Mouse (Mus musculus) B cell, adult 62 days (primary cell): Measurements from ENCODE around the gene Gm20605. TPM values are rescaled to one million over a fixed set of nuclear protein-coding genes. Genes with fewer than 3 reads are reported as not detected.

Experiments used
- total RNA-seq: library from RNA; stranded (reverse); gene quantifications from 4 replicates; pipeline ENCODE4 v1.2.4, GENCODE M21; 2023

Gm20605 gene
- 60.1 to 69.9 TPM (median 63.7 TPM) in 4 replicates for total RNA-seq

DNA sequence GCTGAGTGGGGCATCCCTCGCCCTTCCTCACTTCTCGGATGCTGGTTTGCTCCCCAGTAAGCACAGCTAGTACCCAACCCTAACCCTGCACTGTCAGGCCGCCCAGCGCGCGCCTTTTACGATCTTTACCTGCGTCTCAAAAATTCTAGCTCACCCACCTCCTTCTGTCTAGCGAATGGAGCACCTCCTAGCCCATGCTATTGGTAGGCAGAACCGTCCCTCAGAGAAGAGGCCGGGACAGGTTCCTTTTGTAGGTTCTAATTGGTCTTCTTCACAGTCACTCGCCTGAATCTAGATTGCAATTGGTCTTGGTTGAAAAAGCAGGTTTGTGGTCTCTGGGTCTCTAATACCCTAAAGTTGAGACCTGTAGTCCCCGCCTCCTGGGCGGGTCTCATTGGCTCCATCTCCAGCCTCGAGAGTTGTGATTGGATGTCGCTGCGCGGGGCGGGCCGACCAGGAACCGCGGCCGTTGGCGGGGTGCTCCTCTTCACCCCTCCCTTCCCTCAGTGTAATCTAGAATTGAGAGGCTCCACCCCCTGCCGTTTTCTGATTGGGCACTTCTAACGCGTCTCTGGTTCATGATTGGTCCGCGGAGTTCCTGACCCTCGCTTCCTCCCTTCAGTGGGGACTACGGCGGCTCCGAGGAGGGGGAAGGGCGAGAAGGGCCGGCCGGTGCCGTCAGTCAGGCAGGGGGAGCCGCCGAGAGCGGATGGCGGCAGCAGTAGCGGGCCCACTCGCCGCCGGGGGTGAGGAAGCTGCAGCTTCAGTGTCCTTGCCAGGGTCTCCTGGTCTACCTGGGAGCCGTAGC lies at the start of gene Gm20605, which contains the start of the genes Fbxo24 and Lrch4:
Gene Gm20605 (plus strand): TSS at position 678 of the 808 bp plus-strand sequence.
Gene Fbxo24 (minus strand): TSS at position 505 of the 808 bp plus-strand sequence.
Gene Lrch4 (plus strand): TSS at position 624 of the 808 bp plus-strand sequence.

DNA sequence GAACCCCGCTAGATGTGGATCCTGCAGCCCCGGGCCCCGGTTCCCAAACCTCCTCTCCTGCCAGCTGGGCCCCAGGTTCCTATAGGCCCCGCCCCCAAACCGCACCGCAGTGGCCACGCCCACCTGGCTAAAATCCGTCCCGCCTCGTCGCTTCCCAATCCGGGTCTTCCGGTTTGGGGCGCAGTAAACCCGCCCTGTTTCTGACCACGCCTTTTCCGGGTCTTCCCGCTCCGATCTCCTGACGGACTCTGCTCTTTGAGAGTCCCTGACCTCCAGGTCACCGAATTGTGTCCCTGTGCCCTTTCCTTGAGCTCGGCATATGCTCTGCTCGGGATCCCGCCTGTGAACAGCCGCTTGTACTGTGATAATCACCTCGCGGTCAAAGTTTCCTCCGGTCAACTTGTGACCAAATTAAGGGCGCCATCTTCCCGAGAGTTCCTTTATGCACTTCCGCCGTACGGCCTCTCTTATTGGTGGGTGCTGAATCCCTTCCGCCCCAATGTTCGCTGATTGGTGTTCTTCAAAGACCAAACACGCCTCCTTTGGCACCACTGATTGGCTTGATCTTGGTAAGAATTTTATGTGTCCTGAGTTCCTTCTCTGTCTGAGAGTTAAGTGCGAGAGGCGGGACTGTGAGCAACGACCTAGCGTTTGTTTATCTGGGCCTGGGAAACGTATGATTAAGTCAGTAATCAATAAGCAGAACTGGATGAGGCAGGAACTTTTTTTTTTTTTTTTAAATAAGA lies 28.2 kb upstream of the Gm20605 start, which contains the start of gene Mospd3:
Gene Mospd3 (minus strand): TSS at position 440 of the 746 bp plus-strand sequence.

DNA sequence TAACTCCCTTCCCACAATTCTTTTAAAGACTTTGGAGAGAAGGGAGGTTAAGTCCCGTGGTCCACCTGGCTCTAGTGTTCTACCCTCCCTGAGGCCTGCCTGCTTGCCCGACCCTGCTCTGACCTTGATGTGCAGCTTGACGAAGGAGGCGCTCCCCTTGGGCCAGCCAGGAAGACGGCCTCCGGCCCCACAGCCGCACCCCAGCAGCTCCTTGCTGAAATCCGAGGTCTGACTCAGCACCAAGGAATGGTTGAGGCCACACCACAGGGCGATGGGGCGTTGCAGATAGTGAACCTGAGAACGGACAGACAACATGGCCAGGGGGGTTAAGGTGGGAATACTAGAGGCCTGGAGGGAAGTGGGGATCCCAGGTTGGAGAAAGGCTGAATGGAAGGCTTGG lies 15.4 kb upstream of the Gm20605 start, which contains the start of gene Pcolce:
Gene Pcolce (minus strand): TSS at position 235 of the 400 bp plus-strand sequence.

DNA sequence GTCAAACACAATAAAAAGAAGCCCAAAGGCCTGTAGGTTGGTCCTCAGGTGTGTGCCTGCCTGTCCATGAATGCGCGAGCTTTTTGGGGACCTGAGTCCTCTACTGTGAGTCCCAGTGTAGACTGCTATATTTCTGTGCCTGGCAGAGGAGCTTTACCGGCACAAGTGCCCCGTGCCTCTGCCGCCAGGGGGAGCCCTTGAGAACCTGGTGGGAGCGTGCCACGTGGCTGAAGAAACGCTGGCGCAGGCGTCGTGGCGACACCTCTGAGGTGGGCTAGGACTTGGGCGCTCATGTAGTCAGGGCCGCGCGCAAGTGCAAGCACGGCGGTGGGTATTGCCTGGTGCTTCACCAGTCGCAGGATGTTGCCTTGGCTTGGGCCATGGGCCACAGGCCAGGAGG lies 12.1 kb downstream of the Gm20605 start, which contains the start of gene Sap25:
Gene Sap25 (plus strand): TSS at position 281 of the 400 bp plus-strand sequence.

DNA sequence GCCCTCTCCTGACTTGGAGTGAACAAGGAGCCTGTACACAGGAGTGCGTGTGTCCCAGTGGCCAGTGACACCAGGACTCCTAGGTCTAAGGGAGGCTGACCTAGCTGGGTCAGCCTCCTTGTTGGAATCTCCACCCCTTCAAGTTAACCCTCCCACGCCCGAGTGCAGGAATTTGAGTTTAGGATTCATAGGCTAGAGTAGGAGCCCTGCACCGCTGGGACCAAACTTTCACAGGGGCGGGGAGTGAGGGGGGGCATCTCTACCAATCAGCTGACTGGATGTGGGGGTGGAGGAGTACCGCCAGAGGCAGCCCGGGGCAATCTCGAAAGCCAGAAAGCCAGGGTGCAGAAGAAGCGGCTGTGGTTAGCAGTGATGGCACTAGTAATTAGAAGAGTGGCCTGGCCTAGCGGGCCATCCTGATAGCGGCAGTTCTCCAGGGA lies 16.7 kb downstream of the Gm20605 start, which contains the start of gene Irs3:
Gene Irs3 (minus strand): TSS at position 63 of the 440 bp plus-strand sequence.

DNA sequence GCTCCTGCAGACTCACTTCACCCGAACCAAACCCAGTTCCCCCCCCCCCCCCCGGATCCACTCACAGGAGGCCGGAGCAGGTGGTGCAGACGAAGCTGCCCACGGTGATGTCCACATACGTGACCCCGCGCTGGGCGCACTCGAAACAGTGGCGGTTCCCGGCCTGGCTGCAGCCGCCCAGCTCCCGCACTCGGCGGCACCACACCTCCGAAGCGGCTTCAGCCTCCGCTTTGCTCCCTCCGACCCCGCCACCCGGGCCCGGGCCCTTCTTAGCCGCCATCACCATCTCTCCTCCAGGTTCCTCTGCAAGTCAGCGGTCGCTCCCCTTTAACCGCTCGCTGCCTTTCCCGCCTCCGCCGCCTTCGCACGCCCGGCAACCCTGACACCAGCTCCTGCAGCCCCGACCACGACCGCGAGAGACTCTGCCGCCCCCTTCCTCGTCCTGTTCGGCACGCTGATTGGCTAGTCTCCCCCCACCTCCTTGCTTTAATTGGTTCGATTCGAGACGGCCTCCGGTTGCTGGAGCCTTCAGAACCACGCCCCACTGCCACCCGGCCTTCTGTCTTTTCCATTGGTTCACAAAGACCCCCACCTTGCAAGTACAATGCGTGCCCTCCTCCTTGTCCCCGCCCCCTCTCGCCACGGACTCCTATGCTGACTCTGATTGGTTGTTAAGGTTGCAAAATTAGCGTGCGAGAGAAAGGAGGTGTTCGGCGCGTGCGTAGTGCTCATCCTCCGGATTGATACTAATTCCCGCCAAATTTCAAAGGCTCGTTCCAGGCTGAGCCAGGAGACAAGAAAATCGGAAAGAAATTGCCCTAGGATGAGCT lies 55.5 kb downstream of the Gm20605 start, which contains the start of gene Agfg2:
Gene Agfg2 (minus strand): TSS at position 433 of the 830 bp plus-strand sequence.

Other genes with a start within 250 kb of the Gm20605 start
- gene Zan, start 152.1 kb upstream of the Gm20605 start, total RNA-seq: not detected in 4 replicates
- gene Pop7, start 126.7 kb upstream of the Gm20605 start, total RNA-seq: 31.5 to 37.5 TPM (median 32.2 TPM) in 4 replicates
- gene Gigyf1, start 110.6 kb upstream of the Gm20605 start, total RNA-seq: 102 to 122 TPM (median 107 TPM) in 4 replicates
- not detected in 4 replicates for gene Epo, start 95.9 kb upstream of the Gm20605 start, total RNA-seq
- 376 to 402 TPM (median 387 TPM) in 4 replicates for gene Gnb2, start 95.7 kb upstream of the Gm20605 start, total RNA-seq
- gene Actl6b, start 75.7 kb upstream of the Gm20605 start, total RNA-seq: not detected in 4 replicates
- 0.44 to 1.0 TPM (median 0.49 TPM) in 3 of 4 replicates, not detected in the other for gene Tfr2, start 59.3 kb upstream of the Gm20605 start, total RNA-seq
- 35.5 to 53.4 TPM (median 47.2 TPM) in 4 replicates for gene Mospd3, start 28.1 kb upstream of the Gm20605 start, total RNA-seq
- gene Pcolce, start 15.4 kb upstream of the Gm20605 start, total RNA-seq: 0.57 to 1.8 TPM (median 0.97 TPM) in 4 replicates
- gene Fbxo24, start 173 bp upstream of the Gm20605 start, total RNA-seq: 0.35 to 1.1 TPM (median 0.51 TPM) in 4 replicates
- gene Lrch4, start 54 bp upstream of the Gm20605 start, total RNA-seq: 194 to 213 TPM (median 205 TPM) in 4 replicates
- gene Sap25, start 12.2 kb downstream of the Gm20605 start, total RNA-seq: 70.9 to 87.6 TPM (median 79.5 TPM) in 4 replicates
- gene Irs3, start 16.5 kb downstream of the Gm20605 start, total RNA-seq: not detected in 4 replicates
- gene Agfg2, start 55.6 kb downstream of the Gm20605 start, total RNA-seq: 15.2 to 20.8 TPM (median 18.0 TPM) in 4 replicates
- gene Nyap1, start 112.4 kb downstream of the Gm20605 start, total RNA-seq: 0.24 to 0.75 TPM (median 0.55 TPM) in 4 replicates
- 195 to 220 TPM (median 202 TPM) in 4 replicates for gene Tsc22d4, start 116.6 kb downstream of the Gm20605 start, total RNA-seq
- 19.5 to 26.0 TPM (median 22.4 TPM) in 4 replicates for gene Ppp1r35, start 149.7 kb downstream of the Gm20605 start, total RNA-seq
- 80.8 to 118 TPM (median 101 TPM) in 4 replicates for gene Mepce, start 158.5 kb downstream of the Gm20605 start, total RNA-seq
- 15.0 to 20.7 TPM (median 19.2 TPM) in 4 replicates for gene Zcwpw1, start 158.6 kb downstream of the Gm20605 start, total RNA-seq
- 0.45 to 3.5 TPM (median 2.1 TPM) in 4 replicates for gene Pilra, start 207.1 kb downstream of the Gm20605 start, total RNA-seq
- 1.3 to 2.3 TPM (median 1.9 TPM) in 4 replicates for gene Pilrb1, start 228.9 kb downstream of the Gm20605 start, total RNA-seq
- 0.81 to 2.7 TPM in 2 of 4 replicates, not detected in the others for gene Pilrb2, start 242.6 kb downstream of the Gm20605 start, total RNA-seq